Mouse (Mus musculus) regulatory T cell (primary cell): Measurements from ENCODE around the gene Acot11.
"Not testable (repeated sequence)": the region's sequence is repeated elsewhere in the genome, so short reads cannot be mapped to it uniquely, and the experiment has no call there.

Experiments
- in situ Hi-C: fragments of 300-600 bp; cut with MboI, MseI; formaldehyde crosslinking; loops from one replicate; pipeline ENCODE4 v1.15.1; 2025; ENCODE audit warnings: high pct_unique_total_duplicates

The Acot11 gene

GRCm38 (mm10) chr4:106811162-106811561, 6.4 kb upstream of the Acot11 start:
- in situ Hi-C loops = loop anchor here (10.0 kb wide), 1 partner anchor 354 kb away; no protein-coding TSS in a partner anchor

- in situ Hi-C loops = loop anchor here (10.0 kb wide), 1 partner anchor 355 kb away; no protein-coding TSS in a partner anchor
These were observed 5.2 kb upstream of the Acot11 start for GRCm38 (mm10) chr4:106810039-106810438.

GRCm38 (mm10) chr4:106807287-106807686, 2.5 kb upstream of the Acot11 start:
- in situ Hi-C loops = no loop called here

- in situ Hi-C loops = no loop called here
These were observed 1.1 kb upstream of the Acot11 start for GRCm38 (mm10) chr4:106805890-106806289.

GRCm38 (mm10) chr4:106804201-106804909, 443 bp downstream of the Acot11 start:
- in situ Hi-C loops = no loop called here

DNA sequence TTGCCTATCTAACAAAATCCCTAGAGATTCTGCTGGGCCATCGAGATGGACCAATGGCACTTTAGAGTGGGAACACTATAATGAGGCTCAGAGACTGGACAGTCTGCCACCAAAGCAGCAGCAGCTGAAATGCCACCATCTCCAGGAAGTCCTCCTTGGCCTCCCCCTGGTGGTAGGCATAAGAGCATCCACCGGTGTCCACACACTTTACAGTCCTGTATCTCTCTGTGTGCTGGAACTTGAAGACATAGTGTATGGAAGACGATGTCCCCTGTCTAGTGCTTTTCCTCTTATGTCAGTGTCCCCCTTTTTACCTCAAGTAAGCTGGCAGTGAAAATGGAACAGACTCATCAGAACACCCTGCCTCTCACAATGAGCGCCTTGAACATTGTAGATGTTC, 1.0 kb downstream of the Acot11 start:
- in situ Hi-C loops = no loop called here

- in situ Hi-C loops = no loop called here
These were observed 4.9 kb downstream of the Acot11 start for GRCm38 (mm10) chr4:106799772-106800336.

GRCm38 (mm10) chr4:106798908-106799546, 5.8 kb downstream of the Acot11 start:
- in situ Hi-C loops = no loop called here

DNA sequence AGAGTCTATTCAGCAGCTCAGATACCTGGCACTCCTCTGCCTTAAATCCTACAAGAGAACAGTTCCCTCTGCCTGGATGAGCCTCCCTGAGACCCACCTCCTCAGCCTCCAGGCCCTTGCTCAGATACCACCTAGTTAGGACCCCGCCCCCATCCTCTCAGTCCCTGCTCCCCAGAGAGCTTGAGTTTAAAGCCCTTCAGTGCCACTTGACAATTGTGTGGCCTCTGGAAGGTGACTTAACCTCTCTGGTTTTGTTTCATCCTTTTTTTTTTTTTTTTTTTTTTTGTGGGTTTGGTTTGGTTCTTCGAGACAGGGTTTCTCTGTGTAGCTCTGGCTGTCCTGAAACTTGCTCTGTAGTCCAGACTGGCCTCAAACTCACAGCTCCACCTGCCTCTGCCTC, 9.5 kb downstream of the Acot11 start:
- in situ Hi-C loops = no loop called here

GRCm38 (mm10) chr4:106794247-106794646, 10.6 kb downstream of the Acot11 start:
- in situ Hi-C loops = no loop called here

DNA sequence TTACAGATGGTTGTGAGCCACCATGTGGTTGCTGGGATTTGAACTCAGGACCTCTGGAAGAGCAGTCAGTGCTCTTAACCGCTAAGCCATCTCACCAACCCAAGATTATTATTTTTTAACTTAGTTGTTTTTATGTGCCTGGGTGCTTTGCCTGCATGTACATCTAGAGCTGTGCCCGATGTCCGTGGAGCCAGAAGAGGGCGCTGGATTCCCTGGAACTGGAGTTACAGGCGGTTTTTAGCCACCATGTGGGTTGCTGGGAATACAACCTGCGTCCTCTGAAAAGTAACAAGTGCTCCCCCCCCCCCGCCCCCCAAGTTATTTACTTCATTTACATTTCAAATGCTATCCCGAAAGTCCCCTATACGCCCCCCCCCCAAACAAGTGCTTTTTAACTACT, 11.0 kb downstream of the Acot11 start:
- in situ Hi-C loops = not testable (repeated sequence)

DNA sequence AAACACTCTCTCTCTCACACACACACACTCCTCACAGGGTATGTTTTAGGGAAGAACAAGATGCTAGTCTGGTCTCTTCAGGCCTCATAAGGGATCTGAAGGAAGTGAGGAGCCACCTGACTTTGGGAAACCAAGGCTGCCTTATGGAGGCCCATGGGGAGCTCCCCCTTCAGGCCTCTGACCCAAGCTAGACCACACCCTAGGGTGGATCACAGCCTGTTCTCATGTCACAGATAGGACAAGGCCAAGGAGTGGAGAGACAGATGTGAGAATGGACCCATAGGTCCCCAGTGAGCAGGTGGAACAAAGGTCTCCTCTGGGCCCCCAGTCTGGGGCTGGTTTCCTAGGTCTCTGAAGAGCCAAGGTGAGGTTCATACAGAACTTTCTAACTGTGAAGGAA, 12.5 kb downstream of the Acot11 start:
- in situ Hi-C loops = no loop called here

GRCm38 (mm10) chr4:106790938-106791337, 13.9 kb downstream of the Acot11 start:
- in situ Hi-C loops = no loop called here

DNA sequence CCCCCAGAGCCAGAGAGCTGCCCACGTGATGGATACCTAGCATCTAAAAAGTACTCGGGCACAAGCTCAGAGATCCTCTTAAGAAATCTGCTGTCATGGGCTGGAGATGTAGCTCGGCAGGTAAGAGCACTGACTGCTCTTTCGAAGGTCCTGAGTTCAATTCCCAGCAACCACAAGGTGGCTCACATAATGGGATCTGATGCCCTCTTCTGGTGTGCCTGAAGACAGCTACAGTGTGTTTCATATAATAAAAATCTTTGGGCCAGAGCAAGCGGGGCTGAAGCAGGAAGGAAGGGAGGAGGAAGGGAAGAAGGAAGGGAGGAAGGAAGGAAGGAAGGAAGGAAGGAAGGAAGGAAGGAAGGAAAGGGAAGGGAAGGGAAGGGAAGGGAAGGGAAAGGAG, 14.6 kb downstream of the Acot11 start:
- in situ Hi-C loops = not testable (repeated sequence)

DNA sequence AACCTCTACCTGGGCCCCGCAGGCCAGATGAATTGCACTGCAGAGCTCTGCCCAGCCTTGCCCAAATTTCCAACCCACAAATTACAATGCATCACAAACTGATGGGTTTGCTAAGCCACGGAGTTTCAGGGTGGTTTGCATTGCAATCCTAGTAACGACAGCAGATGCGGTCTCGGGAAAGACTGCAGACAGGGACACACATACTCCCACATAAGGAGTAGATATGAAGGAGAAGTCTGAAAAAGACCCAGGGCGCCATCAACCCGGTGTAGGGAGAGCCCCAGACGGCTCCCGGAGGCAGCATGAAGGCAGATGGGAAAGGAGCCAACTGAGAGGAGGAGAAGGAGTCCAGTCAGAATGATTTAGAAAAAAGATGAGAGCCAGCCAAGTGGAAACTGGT, 15.1 kb downstream of the Acot11 start:
- in situ Hi-C loops = no loop called here

GRCm38 (mm10) chr4:106788627-106789026, 16.2 kb downstream of the Acot11 start:
- in situ Hi-C loops = no loop called here

DNA sequence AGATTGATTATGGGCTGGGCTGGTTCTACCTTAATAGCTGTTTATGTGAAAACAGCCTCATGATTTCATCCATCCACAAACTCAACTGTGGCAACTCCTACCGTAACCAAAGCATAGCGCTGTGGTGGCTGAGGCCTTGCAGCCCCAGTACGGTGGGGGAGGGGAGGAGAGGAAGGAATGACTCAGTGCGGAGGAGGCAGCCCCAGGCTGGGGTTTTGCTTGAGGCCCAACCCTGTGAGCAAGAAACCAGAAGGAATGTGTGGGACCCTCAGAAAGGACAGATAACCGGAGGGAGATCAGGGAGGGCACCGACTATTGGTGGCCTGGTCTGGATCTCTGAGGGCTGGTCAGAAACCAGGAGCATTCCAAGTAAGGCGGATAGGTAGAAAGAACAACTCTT, 17.0 kb downstream of the Acot11 start:
- in situ Hi-C loops = no loop called here

GRCm38 (mm10) chr4:106785753-106786540, 18.9 kb downstream of the Acot11 start:
- in situ Hi-C loops = no loop called here

- in situ Hi-C loops = no loop called here
These were observed 19.5 kb downstream of the Acot11 start for GRCm38 (mm10) chr4:106785345-106785744.

- in situ Hi-C loops = no loop called here
These were observed 20.0 kb downstream of the Acot11 start for GRCm38 (mm10) chr4:106784806-106785205.

- in situ Hi-C loops = no loop called here
These were observed 21.7 kb downstream of the Acot11 start for GRCm38 (mm10) chr4:106783137-106783536.

GRCm38 (mm10) chr4:106780045-106780444, 24.8 kb downstream of the Acot11 start:
- in situ Hi-C loops = no loop called here
